Mouse (Mus musculus): ENCODE data around the gene Parvg. TPM values are rescaled to one million over a fixed set of nuclear protein-coding genes. Genes with fewer than 3 reads are reported as not detected.

Gene Parvg
- polyA plus RNA-seq, 1 experiment = 0.26 TPM

- no peak for TF ChIP-seq TAL1 (IDR thresholded peaks at IDR 0.05; ENCODE audit: low read length)
- TF ChIP-seq GATA1 (IDR thresholded peaks at IDR 0.05; ENCODE audit: low read length) = no peak
- peaks cover 16% of the 10 kb centered on the region for H3K36me3 ChIP-seq (ENCODE audit: control insufficient read depth)
- no peaks in the 10 kb centered on the region for H3K9me3 ChIP-seq (ENCODE audit: control insufficient read depth, low read length)
- no peak overlapping the region for H3K4me3 ChIP-seq (replicated peaks)
- H3K27me3 ChIP-seq (ENCODE audit: control insufficient read depth) = no peaks in the 10 kb centered on the region
- H3K4me1 ChIP-seq (ENCODE audit: control insufficient read depth) = peaks cover 3% of the 10 kb centered on the region
Observed at GRCm38 (mm10) chr15:84300591-84300990, 23.2 kb upstream of the Parvg start.

- Histone ChIP-seq H3K9me3 (ENCODE audit: control insufficient read depth, low read length) (no peaks in the 10 kb centered on the region), H3K36me3 (ENCODE audit: control insufficient read depth) (peaks cover 19% of the 10 kb centered on the region), H3K4me1 (ENCODE audit: control insufficient read depth) (peaks cover 3% of the 10 kb centered on the region), H3K27me3 (ENCODE audit: control insufficient read depth) (no peaks in the 10 kb centered on the region), H3K4me3 (replicated peaks) (no peak overlapping the region)
- TF ChIP-seq TAL1 (IDR thresholded peaks at IDR 0.05; ENCODE audit: low read length) (no peak), GATA1 (IDR thresholded peaks at IDR 0.05; ENCODE audit: low read length) (no peak)
Observed at GRCm38 (mm10) chr15:84301026-84301425, 22.8 kb upstream of the Parvg start.

GRCm38 (mm10) chr15:84301641-84302420 is 22.0 kb upstream of the Parvg start:
- peaks cover 14% of the 10 kb centered on the region for H3K36me3 ChIP-seq (ENCODE audit: control insufficient read depth)

GRCm38 (mm10) chr15:84303264-84303663 is 20.6 kb upstream of the Parvg start:
- peaks cover 21% of the 10 kb centered on the region for H3K36me3 ChIP-seq (ENCODE audit: control insufficient read depth)
- H3K4me3 ChIP-seq (replicated peaks) = no peak overlapping the region
- TF ChIP-seq TAL1 (IDR thresholded peaks at IDR 0.05; ENCODE audit: low read length) = no peak
- no peak for TF ChIP-seq GATA1 (IDR thresholded peaks at IDR 0.05; ENCODE audit: low read length)
- H3K27me3 ChIP-seq (ENCODE audit: control insufficient read depth) = no peaks in the 10 kb centered on the region
- H3K4me1 ChIP-seq (ENCODE audit: control insufficient read depth) = peaks cover 3% of the 10 kb centered on the region
- no peaks in the 10 kb centered on the region for H3K9me3 ChIP-seq (ENCODE audit: control insufficient read depth, low read length)

More at GRCm38 (mm10) chr15:84301641-84302420, 22.0 kb upstream of the Parvg start:
- TF ChIP-seq TAL1 (IDR thresholded peaks at IDR 0.05; ENCODE audit: low read length) = no peak
- TF ChIP-seq GATA1 (IDR thresholded peaks at IDR 0.05; ENCODE audit: low read length) = no peak
- Histone ChIP-seq H3K4me3 (replicated peaks) (no peak overlapping the region), H3K4me1 (ENCODE audit: control insufficient read depth) (peaks cover 3% of the 10 kb centered on the region), H3K9me3 (ENCODE audit: control insufficient read depth, low read length) (no peaks in the 10 kb centered on the region), H3K27me3 (ENCODE audit: control insufficient read depth) (no peaks in the 10 kb centered on the region)

GRCm38 (mm10) chr15:84305333-84305732 is 18.5 kb upstream of the Parvg start:
- peaks cover 6% of the 10 kb centered on the region for H3K4me1 ChIP-seq (ENCODE audit: control insufficient read depth)
- no peaks in the 10 kb centered on the region for H3K9me3 ChIP-seq (ENCODE audit: control insufficient read depth, low read length)
- no peaks in the 10 kb centered on the region for H3K27me3 ChIP-seq (ENCODE audit: control insufficient read depth)
- peaks cover 35% of the 10 kb centered on the region for H3K36me3 ChIP-seq (ENCODE audit: control insufficient read depth)
- H3K4me3 ChIP-seq (replicated peaks) = no peak overlapping the region
- no peak for TF ChIP-seq TAL1 (IDR thresholded peaks at IDR 0.05; ENCODE audit: low read length)
- no peak for TF ChIP-seq GATA1 (IDR thresholded peaks at IDR 0.05; ENCODE audit: low read length)

GRCm38 (mm10) chr15:84310271-84310670 is 13.6 kb upstream of the Parvg start:
- H3K27me3 ChIP-seq (ENCODE audit: control insufficient read depth) = no peaks in the 10 kb centered on the region
- H3K36me3 ChIP-seq (ENCODE audit: control insufficient read depth) = peaks cover 44% of the 10 kb centered on the region
- H3K9me3 ChIP-seq (ENCODE audit: control insufficient read depth, low read length) = no peaks in the 10 kb centered on the region
- H3K4me3 ChIP-seq (replicated peaks) = no peak overlapping the region
- TF ChIP-seq GATA1 (IDR thresholded peaks at IDR 0.05; ENCODE audit: low read length) (no peak), TAL1 (IDR thresholded peaks at IDR 0.05; ENCODE audit: low read length) (no peak)
- peaks cover 32% of the 10 kb centered on the region for H3K4me1 ChIP-seq (ENCODE audit: control insufficient read depth)

- H3K4me1 ChIP-seq (ENCODE audit: control insufficient read depth) = peaks cover 32% of the 10 kb centered on the region
- H3K36me3 ChIP-seq (ENCODE audit: control insufficient read depth) = peaks cover 40% of the 10 kb centered on the region
- TF ChIP-seq TAL1 (IDR thresholded peaks at IDR 0.05; ENCODE audit: low read length) (no peak), GATA1 (IDR thresholded peaks at IDR 0.05; ENCODE audit: low read length) (no peak)
- no peaks in the 10 kb centered on the region for H3K9me3 ChIP-seq (ENCODE audit: control insufficient read depth, low read length)
- no peaks in the 10 kb centered on the region for H3K27me3 ChIP-seq (ENCODE audit: control insufficient read depth)
- no peak overlapping the region for H3K4me3 ChIP-seq (replicated peaks)
Observed at GRCm38 (mm10) chr15:84311295-84312085, 12.3 kb upstream of the Parvg start.

GRCm38 (mm10) chr15:84312878-84313565 is 10.8 kb upstream of the Parvg start:
- Histone ChIP-seq H3K36me3 (ENCODE audit: control insufficient read depth) (peaks cover 34% of the 10 kb centered on the region), H3K4me3 (replicated peaks) (no peak overlapping the region), H3K9me3 (ENCODE audit: control insufficient read depth, low read length) (no peaks in the 10 kb centered on the region), H3K27me3 (ENCODE audit: control insufficient read depth) (no peaks in the 10 kb centered on the region), H3K4me1 (ENCODE audit: control insufficient read depth) (peaks cover 32% of the 10 kb centered on the region)
- no peak for TF ChIP-seq TAL1 (IDR thresholded peaks at IDR 0.05; ENCODE audit: low read length)
- no peak for TF ChIP-seq GATA1 (IDR thresholded peaks at IDR 0.05; ENCODE audit: low read length)

- Histone ChIP-seq H3K4me3 (replicated peaks) (no peak overlapping the region), H3K9me3 (ENCODE audit: control insufficient read depth, low read length) (no peaks in the 10 kb centered on the region), H3K4me1 (ENCODE audit: control insufficient read depth) (peaks cover 32% of the 10 kb centered on the region), H3K27me3 (ENCODE audit: control insufficient read depth) (no peaks in the 10 kb centered on the region), H3K36me3 (ENCODE audit: control insufficient read depth) (peaks cover 33% of the 10 kb centered on the region)
- TF ChIP-seq TAL1 (IDR thresholded peaks at IDR 0.05; ENCODE audit: low read length) (no peak), GATA1 (IDR thresholded peaks at IDR 0.05; ENCODE audit: low read length) (no peak)
Observed at GRCm38 (mm10) chr15:84313566-84313878, 10.3 kb upstream of the Parvg start.

Data from erythroblast, embryonic 14.5 days (primary cell).